Mouse (Mus musculus): ENCODE data around the gene Scamp1.

Scamp1 gene

DNA sequence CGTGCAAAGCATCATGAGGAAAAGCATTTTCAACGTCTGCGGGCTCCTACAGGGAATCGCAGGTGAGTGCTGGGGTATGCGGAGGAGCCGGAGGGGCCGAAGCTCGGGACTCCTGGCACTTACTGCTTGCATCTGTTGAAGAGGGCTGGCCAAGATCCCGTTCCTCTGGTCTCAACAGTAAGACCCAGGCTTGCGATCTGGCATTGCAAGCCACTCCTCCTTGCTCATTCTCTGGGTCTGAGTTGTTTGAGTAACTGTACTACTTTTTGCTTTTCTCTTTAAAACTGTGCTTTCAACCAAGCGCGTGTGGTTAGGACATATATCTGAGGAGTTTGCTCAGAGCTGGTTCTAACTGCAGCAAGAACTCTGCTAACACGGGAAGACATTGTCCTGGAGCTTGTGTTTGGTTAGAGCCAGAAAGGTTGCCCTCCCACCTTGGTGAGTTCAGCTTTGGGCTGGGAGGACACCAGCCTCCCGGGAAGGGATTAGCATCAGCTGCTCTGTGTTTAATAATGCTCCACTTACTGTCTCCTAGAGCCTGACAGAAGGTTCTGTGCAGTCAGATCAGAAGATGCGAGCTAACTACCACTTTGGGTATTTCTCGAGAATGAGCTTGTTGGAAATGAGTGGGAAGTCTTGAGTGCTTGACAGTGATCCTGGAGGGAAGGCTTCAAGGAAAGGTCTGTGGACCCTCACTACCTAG, 110.9 kb downstream of the Scamp1 start:
- peak; percentile 39 to 48 for DNase-seq

DNA sequence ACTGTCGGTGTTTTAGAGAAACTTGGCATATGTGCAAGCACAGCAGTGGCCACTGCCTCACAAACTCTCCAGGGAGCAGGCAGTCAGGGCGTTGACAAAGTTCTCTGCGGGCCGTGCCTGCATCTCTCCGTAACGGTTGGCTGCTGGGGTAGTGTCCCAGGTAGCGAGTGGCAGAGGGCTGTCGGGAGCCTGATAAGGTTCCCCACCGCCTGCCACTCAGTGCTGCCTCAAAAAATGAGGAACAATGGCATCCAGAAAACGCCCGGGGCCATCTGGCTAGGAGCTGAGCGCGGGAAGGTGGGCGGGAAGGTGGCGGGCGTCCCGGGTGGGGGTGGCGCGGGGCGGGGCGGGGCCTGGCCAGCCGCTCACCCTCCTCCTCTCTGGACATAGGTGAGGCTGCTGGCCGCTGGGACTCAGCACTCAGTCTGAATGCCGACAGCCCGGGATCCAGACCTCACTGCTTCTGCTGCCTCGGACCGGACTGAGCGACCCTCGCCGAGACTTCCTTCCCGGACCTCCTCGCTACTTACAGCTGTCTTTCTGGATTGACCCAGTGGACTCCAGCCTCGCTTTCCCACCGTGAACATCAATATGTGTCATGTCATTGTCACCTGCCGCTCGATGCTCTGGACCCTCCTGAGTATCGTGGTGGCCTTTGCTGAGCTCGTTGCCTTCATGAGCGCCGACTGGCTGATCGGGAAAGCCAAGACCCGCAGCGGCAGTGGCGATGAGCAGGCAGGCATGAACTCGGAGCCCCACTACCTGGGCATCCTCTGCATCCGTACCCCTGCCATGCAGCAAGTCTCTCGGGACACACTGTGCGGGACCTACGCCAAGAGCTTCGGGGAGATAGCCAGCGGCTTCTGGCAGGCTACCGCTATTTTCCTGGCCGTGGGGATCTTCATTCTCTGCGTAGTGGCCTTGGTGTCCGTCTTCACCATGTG, 111.8 kb downstream of the Scamp1 start:
- peak; percentile 65 to 73 for DNase-seq

DNA sequence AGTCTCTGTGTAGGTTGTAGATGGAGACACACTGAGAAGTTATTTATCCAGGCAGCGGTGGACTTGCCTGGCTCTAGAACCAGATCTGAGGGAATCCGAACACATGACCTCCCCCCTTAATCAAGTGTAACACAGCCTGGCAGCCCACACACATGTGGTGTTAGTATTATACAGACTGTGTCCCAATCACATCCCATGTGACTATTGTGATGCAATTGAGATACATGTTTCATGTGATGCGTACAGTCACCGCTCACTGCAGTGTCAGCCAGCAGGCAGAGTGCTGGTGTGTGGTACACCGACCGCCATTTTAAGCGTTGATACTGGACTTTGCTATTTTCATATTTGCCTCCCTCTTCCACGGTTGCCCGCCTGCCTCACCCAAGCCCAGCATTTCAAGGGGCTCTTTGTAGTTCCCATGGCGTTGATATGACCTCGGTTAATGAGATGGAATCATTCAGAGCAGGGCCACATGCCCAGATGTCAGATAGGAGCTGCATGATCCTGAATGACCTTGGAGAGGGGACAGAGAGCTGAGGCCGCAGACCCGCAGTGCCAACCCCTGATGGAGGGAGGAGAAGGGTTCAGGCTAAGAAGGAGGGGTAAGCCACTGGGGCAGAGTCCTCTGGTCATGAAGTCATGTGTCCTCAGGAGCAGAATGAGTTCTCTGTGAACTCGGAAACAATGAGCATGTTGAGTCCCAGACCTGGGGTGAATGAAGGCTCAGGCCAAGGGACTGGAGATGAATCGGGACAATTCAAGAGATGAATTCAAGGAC, 112.9 kb downstream of the Scamp1 start:
- no peak for DNase-seq

DNA sequence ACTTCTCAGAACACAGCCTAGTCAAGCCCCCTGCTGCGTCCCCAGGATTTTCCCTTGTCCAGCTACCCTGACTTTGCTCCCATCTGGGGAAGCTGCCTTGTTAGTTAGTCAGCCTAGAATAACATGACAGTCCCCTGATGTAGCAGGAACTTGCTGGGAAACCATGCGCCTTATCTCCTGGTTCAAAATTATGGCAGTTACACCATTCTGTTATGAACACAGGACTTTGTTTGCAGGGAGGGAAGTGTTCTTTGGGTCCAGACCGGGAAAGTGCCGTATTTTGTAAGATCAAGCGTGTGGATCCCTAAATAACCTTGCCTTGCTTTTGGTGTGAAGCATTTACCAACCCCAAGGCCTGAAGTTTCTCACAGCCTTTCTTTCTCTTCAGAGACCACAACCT, 114.0 kb downstream of the Scamp1 start:
- DNase-seq = no peak

DNA sequence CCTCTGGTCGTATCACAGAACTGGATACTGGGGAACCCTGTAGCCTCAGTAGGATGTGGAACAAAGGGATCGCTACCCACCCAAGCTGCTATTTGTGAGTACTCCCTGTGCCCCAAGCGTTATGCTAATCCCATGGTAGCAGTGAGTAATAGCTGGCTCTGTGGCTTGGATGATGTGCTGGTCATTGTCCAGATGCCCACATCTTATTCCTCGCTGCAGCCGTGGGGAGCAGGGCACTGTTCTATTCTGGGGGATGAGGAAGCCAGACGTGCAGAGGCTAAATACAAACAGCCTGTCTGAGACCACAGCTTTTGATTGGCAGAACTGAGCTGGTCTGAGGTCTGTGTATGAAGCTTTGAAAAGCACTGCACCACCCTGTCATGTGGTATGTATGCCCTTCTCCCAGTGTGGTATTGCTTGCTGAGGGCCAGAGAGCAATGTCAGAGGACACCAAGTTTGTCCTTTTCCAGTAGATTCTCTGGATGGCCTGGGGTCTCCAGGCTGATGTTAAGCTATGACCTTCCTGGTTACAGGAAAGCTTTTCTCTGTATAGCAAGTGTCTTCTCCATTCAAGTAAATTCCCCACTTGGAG, 116.2 kb downstream of the Scamp1 start:
- DNase-seq = no peak

DNA sequence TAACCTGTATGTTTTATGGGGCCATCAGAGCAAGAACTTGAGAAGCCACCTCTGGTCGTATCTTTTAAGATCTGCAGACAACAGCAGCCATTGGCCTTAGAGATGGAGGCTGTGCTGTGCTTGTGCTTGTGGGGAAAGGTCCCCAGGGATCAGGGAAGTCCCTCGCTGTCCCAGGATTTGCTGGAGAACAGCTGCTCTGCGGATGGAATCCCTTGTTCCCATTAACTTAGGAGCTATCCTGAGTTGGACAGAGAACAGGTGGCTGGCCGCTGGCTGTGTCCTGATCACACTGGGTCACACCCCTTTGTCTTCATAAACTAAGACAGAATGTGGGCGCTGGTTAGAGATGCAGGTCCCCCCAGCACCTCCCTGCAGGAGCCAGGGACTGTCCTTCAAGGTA, 117.3 kb downstream of the Scamp1 start:
- no peak for DNase-seq

DNA sequence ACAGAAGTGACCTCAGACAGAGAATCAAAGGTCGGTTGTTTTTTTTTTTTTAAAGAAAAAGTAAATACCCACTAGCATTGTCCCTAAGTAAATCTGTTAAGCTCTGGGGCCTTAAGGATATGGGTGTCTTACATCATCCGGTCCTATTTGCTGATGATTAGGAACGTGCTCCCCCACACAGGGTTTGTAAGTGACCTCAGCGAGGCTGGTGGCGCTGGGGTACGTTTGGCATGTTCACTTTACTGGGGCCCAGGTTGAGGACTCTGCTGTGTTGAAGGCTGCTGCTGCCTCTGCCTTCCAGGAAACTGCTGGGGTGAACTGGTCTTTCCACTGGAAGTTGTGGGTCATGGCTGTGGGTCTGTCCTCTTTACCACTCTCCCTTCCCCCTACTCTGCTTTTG, 121.2 kb downstream of the Scamp1 start:
- DNase-seq = no peak

DNA sequence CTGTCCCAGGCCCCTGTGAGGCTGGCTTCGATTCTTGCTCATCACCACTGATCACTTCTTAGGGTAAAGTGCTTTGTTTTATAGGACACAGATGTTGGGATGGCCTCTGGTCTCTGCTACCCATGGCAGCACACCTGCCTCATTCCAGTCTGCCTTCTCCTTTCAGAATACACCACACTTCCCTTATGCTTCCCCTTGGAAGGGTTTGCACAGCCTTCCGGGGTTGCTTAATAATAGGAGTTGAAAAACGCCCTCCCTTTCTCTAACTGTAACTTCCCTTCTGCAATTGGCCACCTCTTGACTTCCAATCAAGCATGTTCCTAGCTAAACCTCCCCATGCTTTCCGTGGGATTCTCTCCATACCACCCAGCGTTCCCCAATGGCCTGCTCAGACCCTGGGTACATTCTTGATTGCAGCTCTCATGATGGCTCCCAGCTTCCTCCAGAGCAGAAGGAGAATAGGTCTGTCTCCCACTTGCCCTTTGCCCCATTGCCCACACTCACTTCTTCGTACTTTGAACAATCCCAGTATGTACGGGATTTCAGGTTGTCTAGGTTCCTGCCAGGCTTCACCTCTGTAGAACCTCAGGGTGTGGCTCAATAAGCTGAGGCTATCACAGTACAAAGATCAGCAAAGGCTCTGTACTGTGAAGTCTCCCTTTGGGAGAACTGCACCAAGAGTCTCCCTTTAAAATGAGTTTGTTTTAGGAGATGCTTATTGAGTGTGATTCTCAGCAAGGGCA, 126.0 kb downstream of the Scamp1 start:
- DNase-seq = no peak

DNA sequence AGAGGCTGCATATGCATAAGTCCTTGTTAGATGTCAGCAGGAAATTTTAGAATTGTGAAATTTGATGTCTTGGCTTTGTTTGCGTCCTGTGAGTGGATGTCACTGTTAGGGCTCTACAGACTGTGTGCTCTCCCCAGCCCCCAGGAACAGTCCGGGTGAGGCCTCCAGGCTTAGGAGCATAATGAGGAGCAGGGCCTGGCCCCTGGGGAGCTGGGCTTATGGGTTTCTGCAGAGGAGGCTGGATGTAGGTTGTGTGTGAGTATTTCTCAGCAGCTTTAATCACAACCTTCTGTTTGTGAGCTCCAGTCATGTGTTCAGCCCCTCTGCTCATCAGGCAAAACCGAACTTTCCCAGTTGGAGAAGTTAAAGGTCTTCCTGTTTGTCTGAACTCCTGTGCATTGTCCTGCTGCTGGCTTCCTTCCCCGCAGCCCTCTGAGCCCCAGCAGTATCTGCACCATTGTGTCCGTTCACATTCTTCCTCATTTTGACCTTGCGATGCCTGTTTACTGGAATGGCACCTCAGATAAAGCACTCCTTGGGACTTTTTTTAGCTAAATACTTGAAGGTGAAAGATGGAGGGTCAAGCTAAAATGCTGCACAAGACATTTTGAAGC, 126.7 kb downstream of the Scamp1 start:
- DNase-seq = no peak

DNA sequence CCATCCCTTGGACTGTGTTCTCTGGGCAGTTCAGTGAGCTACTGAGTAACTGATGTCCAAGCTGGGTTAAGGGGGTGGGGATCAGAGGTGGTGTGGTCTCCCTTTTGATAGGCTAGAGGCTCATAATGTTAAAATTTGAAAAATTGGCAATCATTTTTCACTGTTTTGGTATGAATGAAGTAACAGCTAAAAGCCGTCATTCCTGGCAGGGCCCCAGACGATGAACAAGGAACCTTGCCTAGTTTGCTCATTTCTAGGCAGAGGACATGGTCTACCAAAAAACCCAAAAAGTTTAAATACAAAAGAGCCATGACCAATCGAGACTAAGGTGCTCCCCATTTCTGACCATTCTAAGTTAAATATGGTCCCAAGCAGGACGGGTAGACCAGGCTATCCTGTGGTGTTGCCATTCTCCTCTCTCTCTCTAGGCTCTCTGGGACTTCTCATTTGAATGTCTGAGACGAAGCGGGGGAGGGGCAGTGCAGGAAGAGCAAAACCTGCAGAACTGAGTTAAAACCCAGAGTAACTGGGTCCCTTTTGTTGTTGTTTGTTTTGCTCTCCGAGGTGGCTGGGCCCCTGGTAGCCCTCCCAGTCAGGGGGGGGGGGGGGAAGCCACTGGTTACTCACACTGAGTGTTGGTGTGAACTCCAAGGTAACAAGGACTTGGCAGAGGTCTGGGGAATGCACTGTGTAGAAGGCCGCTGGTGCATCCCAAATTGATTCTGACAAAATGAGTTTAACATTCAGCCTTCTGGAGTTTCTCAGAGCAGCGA, 129.8 kb downstream of the Scamp1 start:
- DNase-seq = no peak

DNA sequence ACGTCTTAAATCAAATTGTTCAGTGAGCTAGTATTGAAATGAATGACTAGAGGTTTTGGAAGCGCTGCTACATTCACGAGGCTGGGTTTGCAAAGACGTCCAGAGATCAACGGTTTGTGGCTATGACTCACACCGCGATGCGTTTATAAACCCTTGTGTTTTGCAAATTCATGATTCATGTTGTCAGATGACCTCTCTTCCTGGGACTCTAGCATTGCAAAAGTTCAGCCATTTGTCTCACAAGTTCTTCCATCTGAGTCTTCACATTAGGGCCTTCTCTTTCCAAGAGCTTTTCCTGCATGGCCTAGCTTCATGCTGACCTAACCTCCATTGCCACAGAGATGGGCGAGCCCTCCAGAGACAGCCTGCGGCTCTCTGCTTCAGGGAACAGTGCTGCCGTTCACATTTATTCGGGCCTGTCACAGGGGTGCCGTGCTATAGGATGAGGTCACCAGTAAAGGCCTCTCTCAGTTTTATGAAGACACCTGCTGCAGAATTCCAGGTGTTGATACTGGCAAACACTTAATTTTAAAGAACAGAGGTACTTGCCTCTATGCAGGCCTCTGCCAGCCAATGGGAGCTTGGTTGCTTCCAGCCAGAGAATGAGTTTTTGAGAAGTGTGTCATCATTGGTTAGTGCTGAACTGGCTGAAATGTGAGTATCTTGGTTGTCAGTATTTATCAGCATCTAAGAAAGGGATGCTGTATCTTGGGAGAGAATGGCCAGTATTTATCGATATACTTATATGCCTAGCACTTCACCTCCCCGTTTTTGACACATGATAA, 131.0 kb downstream of the Scamp1 start:
- DNase-seq = no peak

DNA sequence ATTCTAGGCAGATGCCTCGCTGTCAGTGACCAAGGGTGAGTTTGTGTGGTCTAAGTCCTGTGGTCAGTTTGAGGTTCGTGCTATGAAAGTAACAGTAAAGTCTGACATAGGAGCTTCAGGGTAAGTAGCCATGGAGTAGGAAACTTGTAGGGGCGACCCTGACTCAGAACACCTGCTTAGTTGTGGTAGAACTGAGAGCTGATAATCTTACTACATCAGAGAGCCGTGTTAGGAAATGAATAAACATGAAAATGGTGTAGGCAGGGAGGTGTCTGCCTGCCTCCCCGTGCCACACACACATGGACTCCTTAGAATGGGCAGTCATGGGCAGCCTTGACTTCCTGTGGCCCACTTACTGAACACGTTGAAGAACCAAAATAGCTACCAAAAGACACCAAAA, 132.0 kb downstream of the Scamp1 start:
- DNase-seq = no peak

DNA sequence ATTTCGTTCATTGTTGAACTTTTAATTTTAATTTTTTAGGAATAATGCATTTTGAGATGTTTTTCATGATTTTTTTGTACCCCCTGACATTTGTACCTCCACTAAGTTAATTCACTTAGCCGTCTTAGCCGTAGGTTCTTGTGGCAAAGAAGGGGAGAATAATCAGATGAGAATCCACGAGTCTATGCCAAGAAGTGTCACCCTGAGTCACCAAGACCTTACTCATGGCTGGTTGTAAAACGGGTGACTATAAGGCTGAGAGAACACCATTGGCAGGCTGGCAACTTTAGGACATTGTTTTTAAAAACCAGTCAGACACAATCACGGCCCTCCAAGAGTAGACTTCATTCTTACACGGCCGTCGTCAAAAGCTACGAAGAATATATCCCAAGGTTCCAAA, 132.8 kb downstream of the Scamp1 start:
- no peak for DNase-seq

Measured in cerebellum, adult 18-20 months (tissue).